Mouse (Mus musculus) embryonic facial prominence, embryonic 11.5 days (tissue): ENCODE results near the gene Aldh1b1. TPM values are rescaled to one million over a fixed set of nuclear protein-coding genes. Genes with fewer than 3 reads are reported as not detected.

Experiments
- ATAC-seq: fragments of 200-750 bp; cut with Nextera tagmentation; replicated peaks from 2 replicates; pipeline ENCODE4 v1.8.0; 2017; ENCODE audit warnings: low read depth; ENCODE audit not compliant: insufficient number of reproducible peaks, low FRiP score, low TSS enrichment
- DNase-seq: peaks from one replicate; pipeline ENCODE4 v3.0.0-alpha.2; 2015; ENCODE audit warnings: low spot score
- H3K27ac ChIP-seq: fragments of 300-500 bp; sonication (generic); replicated peaks from 2 replicates; pipeline ENCODE4 v1.5.1; 2014; ENCODE audit warnings: mild to moderate bottlenecking, low read depth, low read length, control low read depth
- H3K27me3 ChIP-seq: fragments of 300-500 bp; sonication (generic); 2 replicates; pipeline ENCODE4 v1.6.1; 2014; ENCODE audit warnings: mild to moderate bottlenecking, low read length, moderate library complexity, mixed read lengths; ENCODE audit not compliant: control insufficient read depth, insufficient read depth
- H3K36me3 ChIP-seq: fragments of 300-500 bp; sonication (generic); replicated peaks from 2 replicates; pipeline ENCODE4 v1.6.1; 2014; ENCODE audit warnings: low read depth, mild to moderate bottlenecking, low read length, moderate library complexity, mixed read lengths; ENCODE audit not compliant: control insufficient read depth, insufficient read depth
- H3K4me1 ChIP-seq: fragments of 300-500 bp; sonication (generic); 2 replicates; pipeline ENCODE4 v1.6.1; 2014; ENCODE audit warnings: low read length, mixed read lengths; ENCODE audit not compliant: control insufficient read depth, insufficient read depth
- H3K4me2 ChIP-seq: fragments of 300-500 bp; sonication (generic); 2 replicates; pipeline ENCODE4 v1.6.1; 2014; ENCODE audit warnings: low read depth, mild to moderate bottlenecking, control low read depth, low read length, moderate library complexity
- H3K4me3 ChIP-seq: fragments of 300-500 bp; sonication (generic); 2 replicates; pipeline ENCODE4 v1.5.1; 2014; ENCODE audit warnings: low read depth, low read length, control low read depth
- H3K9ac ChIP-seq: fragments of 300-500 bp; sonication (generic); replicated peaks from 2 replicates; pipeline ENCODE4 v1.6.1; 2014; ENCODE audit warnings: mild to moderate bottlenecking, control low read depth, low read length
- H3K9me3 ChIP-seq: fragments of 300-500 bp; sonication (generic); replicated peaks from 2 replicates; pipeline ENCODE4 v1.6.1; 2016; ENCODE audit warnings: mild to moderate bottlenecking, low read length, inconsistent platforms, mixed read lengths; ENCODE audit not compliant: control insufficient read depth
- WGBS: fragments of 180-500 bp; shearing (Covaris S2); extraction: QIAGEN DNeasy Blood & Tissue Kit; methylation state at CpG from one replicate; pipeline ENCODE4 v1.1.7; 2014; 5-methylcytosine and 5-hydroxymethylcytosine counted together
- polyA plus RNA-seq: library from polyadenylated mRNA; unstranded; fragments of >200 nt; fragmentation: Nextera tagmentation; extraction: Ambion mirVana; gene quantifications from 2 replicates; pipeline ENCODE4 v1.2.1, GENCODE M21; 2014

Gene Aldh1b1
- polyA plus RNA-seq, 1 experiment from 2014 or later, result 2.0 TPM

- ATAC-seq (no peak), DNase-seq (no peak)
- no peaks in the 10 kb centered on the region for H3K27me3 ChIP-seq
- H3K36me3 ChIP-seq, result no peaks in the 10 kb centered on the region
- no peaks in the 10 kb centered on the region for H3K4me1 ChIP-seq
- no peaks in the 10 kb centered on the region for H3K9me3 ChIP-seq
- 94% methylated on average over 14 of the region's 14 CpGs for WGBS
- no peak overlapping the region for H3K27ac ChIP-seq
- H3K4me2 ChIP-seq, result no peak overlapping the region
- no peak overlapping the region for H3K4me3 ChIP-seq
- H3K9ac ChIP-seq, result no peak overlapping the region
These were observed 4.1 kb downstream of the Aldh1b1 start for GRCm38 (mm10) chr4:45802900-45803299.

- H3K27ac ChIP-seq, result no peak overlapping the region
- no peaks in the 10 kb centered on the region for H3K9me3 ChIP-seq
- no peak overlapping the region for H3K9ac ChIP-seq
- no peak for DNase-seq
- ATAC-seq, result no peak
- WGBS, result 38% methylated on average over 7 of the region's 7 CpGs
- H3K27me3 ChIP-seq, result no peaks in the 10 kb centered on the region
- no peak overlapping the region for H3K4me2 ChIP-seq
- H3K36me3 ChIP-seq, result no peaks in the 10 kb centered on the region
- no peak overlapping the region for H3K4me3 ChIP-seq
- no peaks in the 10 kb centered on the region for H3K4me1 ChIP-seq
These were observed 9.2 kb downstream of the Aldh1b1 start for GRCm38 (mm10) chr4:45808034-45808433.

GRCm38 (mm10) chr4:45811250-45811649 is 12.4 kb downstream of the Aldh1b1 start:
- no peak overlapping the region for H3K27ac ChIP-seq
- no peaks in the 10 kb centered on the region for H3K27me3 ChIP-seq
- no peak for ATAC-seq
- H3K4me3 ChIP-seq, result no peak overlapping the region
- no peaks in the 10 kb centered on the region for H3K9me3 ChIP-seq
- WGBS, result 19% methylated on average over 8 of the region's 8 CpGs
- H3K9ac ChIP-seq, result no peak overlapping the region
- no peak for DNase-seq
- no peak overlapping the region for H3K4me2 ChIP-seq
- H3K36me3 ChIP-seq, result no peaks in the 10 kb centered on the region
- H3K4me1 ChIP-seq, result no peaks in the 10 kb centered on the region

GRCm38 (mm10) chr4:45815542-45815941 is 16.7 kb downstream of the Aldh1b1 start:
- no peak overlapping the region for H3K27ac ChIP-seq
- no peaks in the 10 kb centered on the region; the same call in 1 of the 2 replicates for H3K27me3 ChIP-seq
- DNase-seq (peak; percentile 70), ATAC-seq (no peak)
- no peaks in the 10 kb centered on the region for H3K9me3 ChIP-seq
- 30% methylated on average over 7 of the region's 7 CpGs for WGBS
- H3K9ac ChIP-seq, result no peak overlapping the region
- no peak overlapping the region for H3K4me3 ChIP-seq
- no peak overlapping the region for H3K4me2 ChIP-seq
- no peaks in the 10 kb centered on the region for H3K36me3 ChIP-seq
- peaks cover 3% of the 10 kb centered on the region; the same call in 1 of the 2 replicates for H3K4me1 ChIP-seq

- no peak overlapping the region; the same call in 1 of the 2 replicates for H3K4me3 ChIP-seq
- 28% methylated on average over 4 of the region's 4 CpGs for WGBS
- H3K27me3 ChIP-seq, result peaks cover 3% of the 10 kb centered on the region
- H3K27ac ChIP-seq, result no peak overlapping the region
- H3K9ac ChIP-seq, result peak overlapping the region; percentile 41
- peak overlapping the region; percentile 53 for H3K4me2 ChIP-seq
- H3K9me3 ChIP-seq, result no peaks in the 10 kb centered on the region
- H3K4me1 ChIP-seq, result peaks cover 3% of the 10 kb centered on the region; the same call in 1 of the 2 replicates
- ATAC-seq, result 0 out of 2 replicates have a peak, but pooled peaks have one; percentile 1
- no peak for DNase-seq
- no peaks in the 10 kb centered on the region for H3K36me3 ChIP-seq
These were observed 20.0 kb downstream of the Aldh1b1 start for GRCm38 (mm10) chr4:45818814-45819207.

GRCm38 (mm10) chr4:45819208-45819931 is 20.5 kb downstream of the Aldh1b1 start:
- DNase-seq (peak; percentile 69), ATAC-seq (peak; percentile 79)
- peak overlapping the region; percentile 52; the same call in 1 of the 2 replicates for H3K27ac ChIP-seq
- WGBS, result 1% methylated on average over 17 of the region's 17 CpGs
- H3K9ac ChIP-seq, result peak overlapping the region; percentile 41
- H3K36me3 ChIP-seq, result no peaks in the 10 kb centered on the region
- H3K27me3 ChIP-seq, result peaks cover 9% of the 10 kb centered on the region
- H3K9me3 ChIP-seq, result no peaks in the 10 kb centered on the region
- peaks cover 3% of the 10 kb centered on the region; the same call in 1 of the 2 replicates for H3K4me1 ChIP-seq
- peak overlapping the region; percentile 53 for H3K4me2 ChIP-seq
- H3K4me3 ChIP-seq, result peak overlapping the region; percentile 8; the same call in 1 of the 2 replicates

- Histone ChIP-seq H3K27me3 (peaks cover 18% of the 10 kb centered on the region), H3K36me3 (no peaks in the 10 kb centered on the region), H3K9ac (no peak overlapping the region), H3K4me1 (peaks cover 6% of the 10 kb centered on the region; the same call in 1 of the 2 replicates), H3K27ac (no peak overlapping the region), H3K4me2 (no peak overlapping the region), H3K9me3 (no peaks in the 10 kb centered on the region), H3K4me3 (no peak overlapping the region)
- 41% methylated on average over 8 of the region's 8 CpGs for WGBS
- DNase-seq (peak; percentile 80), ATAC-seq (no peak)
These were observed 21.4 kb downstream of the Aldh1b1 start for GRCm38 (mm10) chr4:45820074-45820830.

- 8% methylated on average over 3 of the region's 3 CpGs for WGBS
- Histone ChIP-seq H3K4me2 (no peak overlapping the region), H3K4me1 (peaks cover 13% of the 10 kb centered on the region), H3K4me3 (no peak overlapping the region), H3K27me3 (peaks cover 34% of the 10 kb centered on the region), H3K9ac (no peak overlapping the region), H3K9me3 (no peaks in the 10 kb centered on the region), H3K36me3 (no peaks in the 10 kb centered on the region), H3K27ac (no peak overlapping the region)
- DNase-seq (no peak), ATAC-seq (no peak)
These were observed 23.2 kb downstream of the Aldh1b1 start for GRCm38 (mm10) chr4:45821995-45822394.
